Comparison of ENCODE assay signal across 8 mouse cellular contexts in genomic region chr1:165320141-165320934, GRCm38 (mm10). TPM values are rescaled to one million over a fixed set of nuclear protein-coding genes. Genes with fewer than 3 reads are reported as not detected.
DNase-seq lines count a peak whose midpoint lies in the region; ATAC-seq and TF ChIP-seq lines count a peak whose summit lies in the region.

No protein-coding gene starts in this region.

- TF ChIP-seq CTCF in C2C12 (IDR thresholded peaks at IDR 0.05; ENCODE audit: control insufficient read depth, insufficient read depth, insufficient read length): peak; percentile 93
- peak; percentile 84 for TF ChIP-seq CTCF in brain, embryonic 14.5 days (IDR thresholded peaks at IDR 0.05; ENCODE audit: borderline replicate concordance, extremely low read depth, insufficient read depth, insufficient read length)
- TF ChIP-seq CTCF in liver, embryonic 14.5 days (IDR thresholded peaks at IDR 0.05; ENCODE audit: low read depth): peak; percentile 96

- no peak overlapping the region for H3K4me2 ChIP-seq in forebrain, embryonic 11.5 days (ENCODE audit: low read depth, low read length, severe bottlenecking)
- no peak overlapping the region for H3K4me2 ChIP-seq in heart, embryonic 15.5 days
- peak overlapping the region; percentile 47 for H3K4me2 ChIP-seq in liver, embryonic 14.5 days (ENCODE audit: low read depth)
- no peak overlapping the region for H3K4me2 ChIP-seq in neural tube, embryonic 15.5 days

- H3K27me3 ChIP-seq in C2C12 (ENCODE audit: control insufficient read depth, insufficient read depth, insufficient read length): no peaks in the 10 kb centered on the region
- no peaks in the 10 kb centered on the region for H3K27me3 ChIP-seq in forebrain, embryonic 11.5 days (ENCODE audit: control insufficient read depth, insufficient read depth, low read length)
- no peaks in the 10 kb centered on the region for H3K27me3 ChIP-seq in heart, embryonic 15.5 days
- H3K27me3 ChIP-seq in liver, embryonic 14.5 days (ENCODE audit: control insufficient read depth, insufficient read depth, low read length): no peaks in the 10 kb centered on the region
- no peaks in the 10 kb centered on the region for H3K27me3 ChIP-seq in neural tube, embryonic 15.5 days (replicated peaks)

- no peaks in the 10 kb centered on the region for H3K36me3 ChIP-seq in C2C12 (ENCODE audit: control insufficient read depth, insufficient read depth)
- no peaks in the 10 kb centered on the region; the same call in 1 of the 2 replicates for H3K36me3 ChIP-seq in forebrain, embryonic 11.5 days (ENCODE audit: control insufficient read depth, insufficient read depth, low read length)
- H3K36me3 ChIP-seq in heart, embryonic 15.5 days: no peaks in the 10 kb centered on the region
- no peaks in the 10 kb centered on the region for H3K36me3 ChIP-seq in liver, embryonic 14.5 days (replicated peaks; ENCODE audit: control insufficient read depth, insufficient read depth, low read depth)
- H3K36me3 ChIP-seq in neural tube, embryonic 15.5 days: peaks cover 46% of the 10 kb centered on the region

- no peak for TF ChIP-seq EP300 in liver, embryonic 14.5 days (IDR thresholded peaks at IDR 0.05; ENCODE audit: low read depth)

- no peak for TF ChIP-seq POLR2A in brain, embryonic 14.5 days (IDR thresholded peaks at IDR 0.05; ENCODE audit: borderline replicate concordance, extremely low read depth, insufficient read depth, insufficient read length, poor library complexity, severe bottlenecking)

- no peak overlapping the region for H3K4me3 ChIP-seq in C2C12 (ENCODE audit: insufficient read depth, poor library complexity, severe bottlenecking)
- no peak overlapping the region for H3K4me3 ChIP-seq in forebrain, embryonic 11.5 days (ENCODE audit: low read depth, low read length)
- H3K4me3 ChIP-seq in heart, embryonic 15.5 days: no peak overlapping the region
- H3K4me3 ChIP-seq in liver, embryonic 14.5 days (ENCODE audit: insufficient read depth in 1 of 2, low read depth in 2 of 2, low read length in 2 of 2): no peak overlapping the region
- H3K4me3 ChIP-seq in neural tube, embryonic 15.5 days (replicated peaks): no peak overlapping the region

- H3K27ac ChIP-seq in forebrain, embryonic 11.5 days (ENCODE audit: low read depth, low read length): no peak overlapping the region
- peak overlapping the region; percentile 56 for H3K27ac ChIP-seq in heart, embryonic 15.5 days
- no peak overlapping the region for H3K27ac ChIP-seq in liver, embryonic 14.5 days
- no peak overlapping the region for H3K27ac ChIP-seq in neural tube, embryonic 15.5 days (replicated peaks)

- H3ac ChIP-seq in C2C12 (ENCODE audit: control insufficient read depth, insufficient read length, low read depth): no peak overlapping the region

- DNase-seq in brain, embryonic 14.5 days (ENCODE audit: low read depth): peak; percentile 83
- DNase-seq in forebrain, embryonic 11.5 days (ENCODE audit: low spot score): peak; percentile 84
- DNase-seq in kidney, postnatal 14 days: peak; percentile 85
- DNase-seq in liver, embryonic 14.5 days (ENCODE audit: low read depth in 3 of 3, low spot score in 3 of 3): peak; percentile 24 to 43 (median 32)
- DNase-seq in testis, postnatal 10 days (ENCODE audit: low spot score): peak; percentile 91

- 44% methylated on average over 10 of the region's 10 CpGs for WGBS in forebrain, embryonic 11.5 days
- WGBS in heart, embryonic 15.5 days: 34% methylated on average over 10 of the region's 10 CpGs
- WGBS in liver, embryonic 14.5 days (ENCODE audit: insufficient replicate concordance): 22% methylated on average over 10 of the region's 10 CpGs
- WGBS in neural tube, embryonic 15.5 days: 29% methylated on average over 10 of the region's 10 CpGs

- H3K9ac ChIP-seq in forebrain, embryonic 11.5 days (ENCODE audit: low read length): no peak overlapping the region
- no peak overlapping the region for H3K9ac ChIP-seq in heart, embryonic 15.5 days
- no peak overlapping the region for H3K9ac ChIP-seq in liver, embryonic 14.5 days (replicated peaks)
- H3K9ac ChIP-seq in neural tube, embryonic 15.5 days (replicated peaks): no peak overlapping the region

- ATAC-seq in forebrain, embryonic 11.5 days (replicated peaks; ENCODE audit: low FRiP score): peak; percentile 77
- peak; percentile 71 for ATAC-seq in heart, embryonic 15.5 days (replicated peaks; ENCODE audit: insufficient number of reproducible peaks, insufficient read depth, low FRiP score, low read depth)
- no peak for ATAC-seq in liver, embryonic 14.5 days (ENCODE audit: insufficient read depth)
- peak; percentile 64; the same call in 1 of the 2 replicates for ATAC-seq in neural tube, embryonic 15.5 days (ENCODE audit: low FRiP score)

- H3K4me1 ChIP-seq in forebrain, embryonic 11.5 days (replicated peaks; ENCODE audit: control insufficient read depth, insufficient read depth, low read length): no peaks in the 10 kb centered on the region
- H3K4me1 ChIP-seq in heart, embryonic 15.5 days (replicated peaks): peaks cover 18% of the 10 kb centered on the region
- H3K4me1 ChIP-seq in liver, embryonic 14.5 days (replicated peaks; ENCODE audit: control insufficient read depth in 2 of 2, insufficient read depth in 2 of 2, low read length in 1 of 2): peaks cover 12 to 14% of the 10 kb centered on the region in 2 experiments
- H3K4me1 ChIP-seq in neural tube, embryonic 15.5 days: no peaks in the 10 kb centered on the region

- H3K79me2 ChIP-seq in C2C12 (ENCODE audit: control insufficient read depth, insufficient read depth): no peaks in the 10 kb centered on the region

- H3K9me3 ChIP-seq in forebrain, embryonic 11.5 days (ENCODE audit: control insufficient read depth, low read length): no peaks in the 10 kb centered on the region
- H3K9me3 ChIP-seq in heart, embryonic 15.5 days (replicated peaks): no peaks in the 10 kb centered on the region
- H3K9me3 ChIP-seq in liver, embryonic 14.5 days (ENCODE audit: control insufficient read depth, low read length): no peaks in the 10 kb centered on the region
- no peaks in the 10 kb centered on the region for H3K9me3 ChIP-seq in neural tube, embryonic 15.5 days (replicated peaks)

- no peaks in the 10 kb centered on the region for H3K79me3 ChIP-seq in C2C12 (ENCODE audit: low read depth)

TF ChIP-seq in C2C12, 6 proteins besides CTCF, POLR2A, EP300 and RAD21:
- TF ChIP-seq MYOD1 (IDR thresholded peaks at IDR 0.05; ENCODE audit: control insufficient read depth, insufficient read length, low read depth): no peak
- TF ChIP-seq USF1 (IDR thresholded peaks at IDR 0.05; ENCODE audit: low read depth): no peak
- TF ChIP-seq FOSL1 (IDR thresholded peaks at IDR 0.05; ENCODE audit: insufficient read depth, low read length, poor library complexity, severe bottlenecking): no peak
- TF ChIP-seq MYOG (IDR thresholded peaks at IDR 0.05; ENCODE audit: control insufficient read depth, extremely low read depth, insufficient read length): no peak
- no peak for TF ChIP-seq CEBPB (IDR thresholded peaks at IDR 0.05; ENCODE audit: low read depth)
- no peak for TF ChIP-seq MAX (IDR thresholded peaks at IDR 0.05)

RNA-seq across cellular contexts. Expression of gene Gpr161, which starts 24.7 kb away (rescaled TPM):
- polyA plus RNA-seq in C2C12 (2012; fragmentation: generic; extraction: Trizol): 4.0 TPM
- 38.2 and 45.0 TPM in 2 replicates for polyA plus RNA-seq in brain, embryonic 14.5 days (2012; rRNA removed)
- polyA plus RNA-seq in forebrain, embryonic 11.5 days (2014; fragmentation: Nextera tagmentation; extraction: Ambion mirVana): 2.2 and 2.5 TPM in 2 replicates
- polyA plus RNA-seq in heart, embryonic 15.5 days (2015; fragmentation: Nextera tagmentation; extraction: Ambion mirVana): 0.47 and 0.81 TPM in 2 replicates
- 0.11 TPM in 2 replicates for polyA plus RNA-seq in liver, embryonic 14.5 days (2012; rRNA removed)
- polyA plus RNA-seq in liver, embryonic 14.5 days (2014; fragmentation: Nextera tagmentation; extraction: Ambion mirVana): 0.04 TPM in 1 of 2 replicates, not detected in the other
- 2.3 and 2.6 TPM in 2 replicates for polyA plus RNA-seq in neural tube, embryonic 15.5 days (2015; fragmentation: Nextera tagmentation; extraction: Ambion mirVana)

Comparison
In these comparisons a context has a peak if more than half of its experiments do, and no peak if none do; other contexts are left out.
1. DNase-seq: peak in every context shown above with its lines; median percentile 91 in testis, postnatal 10 days; 85 in kidney, postnatal 14 days; 84 in forebrain, embryonic 11.5 days; 83 in brain, embryonic 14.5 days; 32 in liver, embryonic 14.5 days.